Mouse (Mus musculus) neural tube, embryonic 14.5 days (tissue): ENCODE results near the gene Rwdd2b. TPM values are rescaled to one million over a fixed set of nuclear protein-coding genes. Genes with fewer than 3 reads are reported as not detected.

ENCODE experiments used
- ATAC-seq: fragments of 200-750 bp; cut with Nextera tagmentation; 2 replicates; pipeline ENCODE4 v1.8.0; 2017; ENCODE audit warnings: low read depth, mild to moderate bottlenecking, moderate TSS enrichment, moderate library complexity
- H3K27ac ChIP-seq: fragments of 300-500 bp; sonication (generic); 2 replicates; pipeline ENCODE4 v1.5.1; 2014; ENCODE audit warnings: low read depth, mild to moderate bottlenecking, control low read depth, low read length, moderate library complexity, mixed read lengths
- H3K27me3 ChIP-seq: fragments of 300-500 bp; sonication (generic); 2 replicates; pipeline ENCODE4 v1.6.1; 2014; ENCODE audit warnings: low read length; ENCODE audit not compliant: control insufficient read depth, insufficient read depth
- H3K36me3 ChIP-seq: fragments of 300-500 bp; sonication (generic); 2 replicates; pipeline ENCODE4 v1.6.1; 2014; ENCODE audit warnings: low read length, mixed read lengths; ENCODE audit not compliant: control insufficient read depth, insufficient read depth
- H3K4me1 ChIP-seq: fragments of 300-500 bp; sonication (generic); 2 replicates; pipeline ENCODE4 v1.6.1; 2014; ENCODE audit warnings: low read length; ENCODE audit not compliant: control insufficient read depth, insufficient read depth
- H3K4me2 ChIP-seq: fragments of 300-500 bp; sonication (generic); 2 replicates; pipeline ENCODE4 v1.6.1; 2014; ENCODE audit warnings: mild to moderate bottlenecking, low read depth, low read length, control low read depth
- H3K4me3 ChIP-seq: fragments of 300-500 bp; sonication (generic); 2 replicates; pipeline ENCODE4 v1.5.1; 2014; ENCODE audit warnings: low read depth, low read length, control low read depth, mixed read lengths
- H3K9ac ChIP-seq: fragments of 300-500 bp; sonication (generic); replicated peaks from 2 replicates; pipeline ENCODE4 v1.6.1; 2014; ENCODE audit warnings: low read depth, mild to moderate bottlenecking, control low read depth, low read length, mixed read lengths
- H3K9me3 ChIP-seq: fragments of 300-500 bp; sonication (generic); 2 replicates; pipeline ENCODE4 v1.6.1; 2016; ENCODE audit warnings: low read length; ENCODE audit not compliant: control insufficient read depth
- WGBS: fragments of 180-500 bp; shearing (Covaris S2); extraction: QIAGEN DNeasy Blood & Tissue Kit; methylation state at CpG from one replicate; pipeline ENCODE4 v1.1.7; 2014; 5-methylcytosine and 5-hydroxymethylcytosine counted together
- polyA plus RNA-seq: library from polyadenylated mRNA; unstranded; fragments of >200 nt; fragmentation: Nextera tagmentation; extraction: Ambion mirVana; gene quantifications from 2 replicates; pipeline ENCODE4 v1.2.1, GENCODE M21; 2014

Rwdd2b gene
- polyA plus RNA-seq, 1 experiment from 2014 or later: 14.4 TPM

DNA sequence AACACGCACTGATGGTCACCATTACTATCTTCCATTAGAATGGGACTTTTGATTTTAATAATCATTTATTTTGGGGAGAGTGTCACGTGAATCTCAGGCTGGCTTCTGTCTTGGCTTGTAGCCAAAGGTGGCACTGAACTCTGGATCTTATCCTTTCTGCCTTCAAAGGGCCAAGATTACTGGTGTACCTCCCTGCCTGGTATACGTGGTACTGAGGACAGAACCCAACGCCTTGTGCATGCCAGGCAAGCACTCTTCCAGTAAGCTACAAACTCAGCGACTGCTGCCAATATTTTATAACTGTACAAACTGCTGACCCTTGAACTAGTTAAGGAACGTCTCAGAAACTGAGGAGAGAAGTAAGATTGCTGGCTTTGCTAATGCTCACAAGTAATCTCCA, 5.4 kb downstream of the Rwdd2b start:
- no peak overlapping the region for H3K4me3 ChIP-seq
- ATAC-seq: no peak
- no peaks in the 10 kb centered on the region for H3K27me3 ChIP-seq
- 87% methylated on average over 6 of the region's 6 CpGs for WGBS
- H3K36me3 ChIP-seq: 0 out of 2 replicates have a peak, but pooled peaks cover 3% of the 10 kb centered on the region
- H3K4me1 ChIP-seq: peaks cover 9% of the 10 kb centered on the region
- no peak overlapping the region for H3K9ac ChIP-seq
- no peak overlapping the region for H3K4me2 ChIP-seq
- no peaks in the 10 kb centered on the region for H3K9me3 ChIP-seq
- H3K27ac ChIP-seq: no peak overlapping the region

DNA sequence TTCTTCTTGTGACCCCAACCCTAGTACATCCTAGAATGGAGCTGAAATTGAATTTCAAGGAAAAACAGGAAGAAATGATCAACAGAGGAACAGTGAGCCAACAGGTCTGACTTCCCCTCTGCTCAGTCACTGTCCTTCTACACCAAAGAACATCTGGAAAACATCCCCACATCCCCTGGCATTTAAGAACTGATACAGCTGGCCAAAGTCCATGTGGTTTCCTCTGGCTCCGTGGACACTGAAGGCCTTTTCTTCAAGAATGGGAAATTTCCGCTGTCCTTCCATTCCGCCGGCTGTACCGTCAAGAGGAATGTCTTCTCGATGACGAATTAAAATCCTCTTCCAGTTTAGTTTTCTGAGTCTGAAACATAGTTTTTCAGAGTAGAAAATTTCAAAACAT, 6.1 kb downstream of the Rwdd2b start:
- Histone ChIP-seq H3K27me3 (no peaks in the 10 kb centered on the region), H3K4me2 (no peak overlapping the region), H3K36me3 (0 out of 2 replicates have a peak, but pooled peaks cover 3% of the 10 kb centered on the region), H3K4me3 (no peak overlapping the region), H3K9ac (no peak overlapping the region), H3K4me1 (peaks cover 5% of the 10 kb centered on the region; the same call in 1 of the 2 replicates), H3K9me3 (no peaks in the 10 kb centered on the region), H3K27ac (no peak overlapping the region)
- no peak for ATAC-seq
- WGBS: 97% methylated on average over 7 of the region's 7 CpGs

DNA sequence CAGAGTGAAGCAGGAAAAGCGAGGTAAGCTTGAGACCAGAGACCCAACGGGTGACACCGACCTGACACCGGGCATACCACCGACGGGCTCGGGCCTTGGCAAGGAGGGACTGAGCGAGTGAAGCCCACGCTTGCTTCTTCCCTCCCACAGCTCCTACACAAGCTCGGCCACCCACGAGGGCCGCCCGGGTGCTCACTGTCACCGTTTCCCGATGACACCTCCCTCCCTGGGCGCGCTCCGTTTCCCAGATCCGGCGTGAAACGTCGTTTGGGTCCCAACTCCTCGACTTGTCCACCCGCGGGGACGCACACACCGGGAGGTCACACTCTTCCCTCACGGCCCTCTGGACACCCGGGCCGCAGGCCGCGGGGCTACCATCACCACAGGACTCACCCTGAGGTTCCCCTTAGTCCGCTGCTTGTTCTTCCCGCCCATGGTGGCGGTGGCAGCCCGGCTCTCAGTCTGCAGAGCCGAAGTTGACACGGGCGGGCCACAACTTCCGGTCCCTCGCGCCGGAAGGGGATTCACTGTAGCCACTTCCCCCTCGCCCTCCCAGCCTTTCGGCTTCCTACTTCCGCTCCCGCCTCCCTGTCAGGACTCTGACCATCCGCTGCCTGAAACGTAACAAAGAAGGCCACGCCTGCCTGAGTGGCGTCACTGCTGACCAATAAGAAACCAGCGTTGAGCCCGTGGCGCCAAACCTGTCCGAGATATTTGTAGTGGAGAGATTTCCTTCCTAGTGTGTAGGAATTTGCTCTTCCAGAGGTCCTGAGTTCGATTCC, 8.1 kb downstream of the Rwdd2b start, which contains the start of gene Ltn1:
TSS of gene Ltn1 (minus strand) at position 580 of the 782 bp plus-strand sequence.
- peak; percentile 100 for ATAC-seq
- Histone ChIP-seq H3K27ac (no peak within 1 kb of the TSS), H3K9me3 (no peaks in the 10 kb centered on the region), H3K4me1 (peaks cover 5% of the 10 kb centered on the region; the same call in 1 of the 2 replicates), H3K36me3 (0 out of 2 replicates have a peak, but pooled peaks cover 3% of the 10 kb centered on the region), H3K27me3 (no peaks in the 10 kb centered on the region), H3K4me2 (peak within 1 kb of the TSS; percentile 77), H3K9ac (peak within 1 kb of the TSS; percentile 83), H3K4me3 (peak within 1 kb of the TSS; percentile 93)
- WGBS: under 1% methylated on average over 56 of the region's 56 CpGs

DNA sequence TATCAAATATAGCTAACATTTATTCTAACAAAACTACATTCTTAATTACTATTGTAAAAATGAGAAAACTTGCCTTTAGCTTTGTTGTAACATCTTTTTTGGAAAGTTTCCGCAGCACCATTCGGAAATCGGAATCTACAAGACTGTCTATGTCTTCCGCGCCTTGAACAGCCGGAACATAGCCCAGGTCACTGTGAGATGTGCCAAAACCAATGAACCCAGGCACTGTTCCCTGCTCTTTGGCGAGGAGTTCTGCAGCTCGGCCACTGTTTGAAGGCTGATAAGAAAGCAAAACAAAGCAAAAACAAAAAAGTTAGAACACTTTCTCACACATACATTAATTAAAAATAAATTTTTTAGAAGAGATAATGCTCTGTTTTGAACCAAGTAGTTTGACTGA, 12.9 kb downstream of the Rwdd2b start:
- no peak for ATAC-seq
- no peak overlapping the region for H3K4me3 ChIP-seq
- H3K9ac ChIP-seq: no peak overlapping the region
- 96% methylated on average over 8 of the region's 8 CpGs for WGBS
- no peak overlapping the region for H3K4me2 ChIP-seq
- no peak overlapping the region for H3K27ac ChIP-seq
- H3K4me1 ChIP-seq: peaks cover 5% of the 10 kb centered on the region; the same call in 1 of the 2 replicates
- H3K27me3 ChIP-seq: no peaks in the 10 kb centered on the region
- peaks cover 37% of the 10 kb centered on the region for H3K36me3 ChIP-seq
- no peaks in the 10 kb centered on the region for H3K9me3 ChIP-seq

DNA sequence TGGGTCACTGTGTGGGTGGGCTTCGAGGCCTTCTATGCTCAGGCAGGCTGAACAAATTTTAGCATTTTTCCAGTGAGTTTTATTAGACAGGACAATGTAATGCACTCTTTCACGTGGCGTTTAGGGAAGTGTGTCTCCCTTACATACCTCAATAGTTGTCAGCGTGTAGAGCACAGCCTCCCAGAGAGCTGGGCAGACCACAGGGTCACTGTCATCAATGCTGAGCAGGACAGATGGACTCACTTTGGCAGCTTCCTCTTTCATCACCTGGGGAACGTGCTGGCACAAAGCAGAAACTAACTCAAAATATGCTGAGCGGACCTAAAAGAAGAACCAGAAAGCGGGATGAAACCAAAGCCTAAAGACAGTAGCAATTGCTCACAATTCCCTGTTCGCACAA, 19.7 kb downstream of the Rwdd2b start:
- 94% methylated on average over 8 of the region's 8 CpGs for WGBS
- Histone ChIP-seq H3K4me2 (no peak overlapping the region), H3K36me3 (peaks cover 79% of the 10 kb centered on the region), H3K27me3 (no peaks in the 10 kb centered on the region), H3K9me3 (peaks cover 5% of the 10 kb centered on the region), H3K9ac (no peak overlapping the region), H3K4me1 (no peaks in the 10 kb centered on the region), H3K27ac (no peak overlapping the region), H3K4me3 (no peak overlapping the region)
- no peak for ATAC-seq

DNA sequence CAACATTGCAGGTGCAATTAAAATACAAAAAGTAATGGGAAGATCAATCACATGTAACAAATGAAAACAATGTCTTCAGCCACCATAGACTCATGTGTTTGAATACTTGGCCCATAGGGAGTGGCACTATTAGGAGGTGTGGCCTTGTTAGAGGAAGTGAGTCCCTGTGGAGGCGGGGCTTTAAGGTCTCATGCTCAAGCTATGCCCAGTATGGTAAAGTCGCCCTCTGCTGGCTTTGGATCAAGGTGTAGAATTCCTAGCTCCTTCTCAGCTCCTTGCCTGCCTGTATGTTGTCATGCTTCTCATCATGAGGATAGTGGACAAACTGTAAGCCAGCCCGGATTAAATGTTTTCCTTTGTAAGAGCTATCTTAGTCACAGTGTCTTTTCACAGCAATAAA, 35.4 kb downstream of the Rwdd2b start:
- whole genome bisulfite sequencing: 88% methylated on average over 3 of the region's 3 CpGs
- Histone ChIP-seq H3K4me2 (no peak overlapping the region), H3K36me3 (peaks cover 47% of the 10 kb centered on the region), H3K9ac (no peak overlapping the region), H3K4me3 (no peak overlapping the region), H3K27ac (no peak overlapping the region), H3K9me3 (no peaks in the 10 kb centered on the region), H3K27me3 (no peaks in the 10 kb centered on the region), H3K4me1 (no peaks in the 10 kb centered on the region)
- no peak for ATAC-seq

DNA sequence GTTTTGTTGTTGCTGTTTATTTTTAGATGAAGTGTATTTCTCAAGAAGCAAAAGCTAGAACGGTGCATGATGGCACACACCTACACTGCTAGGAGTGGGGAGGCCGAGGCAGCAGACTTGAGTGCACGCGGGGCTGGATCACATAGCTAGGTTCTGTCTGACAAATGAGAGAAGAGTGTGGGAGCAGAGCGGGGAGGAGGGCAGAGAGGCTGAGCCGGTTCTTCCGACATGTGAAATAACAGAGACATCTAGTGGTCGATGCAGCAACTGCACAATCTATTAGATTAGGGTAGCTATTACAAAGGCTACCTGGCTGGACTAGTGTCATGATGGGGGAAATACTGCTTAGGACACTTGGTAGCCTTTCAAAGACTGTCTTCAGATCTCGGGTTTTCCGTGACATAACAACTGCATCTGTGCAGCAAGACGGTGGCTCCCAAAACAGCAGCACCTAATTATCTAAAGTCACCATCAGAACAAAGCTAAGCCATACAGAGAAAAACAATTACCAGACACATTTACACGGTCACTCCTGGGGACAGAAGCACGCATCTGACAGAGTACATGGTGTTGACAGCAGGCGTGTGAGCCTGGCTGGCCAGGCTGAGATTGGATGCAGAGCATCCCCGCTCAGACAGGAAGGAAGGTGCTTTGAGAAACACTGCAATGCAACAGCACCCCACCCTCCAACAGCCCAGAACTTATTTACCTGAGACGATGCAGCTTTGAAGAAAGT, 46.4 kb downstream of the Rwdd2b start:
- peak; percentile 90 for ATAC-seq
- Histone ChIP-seq H3K4me3 (no peak overlapping the region), H3K9me3 (no peaks in the 10 kb centered on the region), H3K27me3 (no peaks in the 10 kb centered on the region), H3K9ac (no peak overlapping the region), H3K27ac (no peak overlapping the region), H3K4me1 (no peaks in the 10 kb centered on the region), H3K36me3 (peaks cover 37% of the 10 kb centered on the region), H3K4me2 (no peak overlapping the region)
- 51% methylated on average over 16 of the region's 16 CpGs for WGBS

DNA sequence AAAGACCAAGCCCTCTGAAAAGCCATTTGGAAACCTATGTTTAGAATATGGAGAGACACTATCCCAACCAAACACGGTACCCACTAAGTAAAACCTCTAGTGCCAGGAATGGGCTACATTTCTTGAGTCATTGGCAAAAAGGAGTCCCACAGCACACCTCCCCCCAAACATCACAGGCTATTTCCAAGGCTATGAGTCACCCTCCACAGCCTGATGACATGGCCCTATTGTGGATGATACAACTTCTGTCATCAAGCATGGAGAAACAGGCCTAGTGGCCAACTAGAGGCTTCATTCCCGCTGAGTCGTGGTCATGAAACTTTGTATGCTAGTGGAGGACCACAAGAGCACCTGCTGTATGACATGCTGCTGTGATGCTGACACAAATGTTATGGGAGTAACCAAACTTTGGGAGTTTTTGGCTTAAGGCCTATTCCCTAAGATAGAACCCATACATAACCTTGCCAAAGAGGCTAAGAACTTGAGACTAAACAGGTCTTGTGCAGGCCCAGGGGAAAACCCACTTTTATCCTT, 52.9 kb downstream of the Rwdd2b start:
- Histone ChIP-seq H3K36me3 (peaks cover 11% of the 10 kb centered on the region; the same call in 1 of the 2 replicates), H3K4me2 (no peak overlapping the region), H3K4me3 (no peak overlapping the region), H3K9ac (no peak overlapping the region), H3K27ac (no peak overlapping the region), H3K27me3 (no peaks in the 10 kb centered on the region), H3K9me3 (no peaks in the 10 kb centered on the region), H3K4me1 (no peaks in the 10 kb centered on the region)
- WGBS: 97% methylated on average over 3 of the region's 3 CpGs
- no peak for ATAC-seq

DNA sequence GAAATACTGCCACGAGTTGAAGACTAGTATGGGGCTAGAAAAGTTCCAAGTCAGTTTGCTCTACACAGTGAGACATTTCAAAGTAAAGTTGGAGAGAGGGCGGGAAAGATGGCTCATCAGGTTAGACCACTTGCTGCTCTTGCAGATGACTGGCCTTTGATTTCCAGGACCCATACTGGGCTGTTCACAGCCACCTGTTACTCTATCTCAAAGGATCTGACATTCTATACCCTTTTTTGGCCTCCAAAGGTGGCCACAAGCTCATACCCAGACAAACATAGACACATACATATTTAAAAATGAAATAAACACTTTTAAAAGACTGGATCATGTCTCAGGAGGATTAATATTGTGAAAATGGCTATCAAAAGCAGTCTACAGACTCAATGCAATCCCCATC, 56.0 kb downstream of the Rwdd2b start:
- Histone ChIP-seq H3K9ac (no peak overlapping the region), H3K36me3 (peaks cover 32% of the 10 kb centered on the region), H3K4me3 (no peak overlapping the region), H3K4me1 (no peaks in the 10 kb centered on the region), H3K4me2 (no peak overlapping the region), H3K27ac (no peak overlapping the region), H3K9me3 (no peaks in the 10 kb centered on the region), H3K27me3 (no peaks in the 10 kb centered on the region)
- WGBS: 70% methylated on average over 2 of the region's 2 CpGs
- no peak for ATAC-seq
